Mouse (Mus musculus) 416B (cell line): ENCODE measurements at regions not wholly inside any gene's neighbourhood (a gene's known extent, or its start where the extent isn't known, plus 50 kb on each side); places are given as distances from the start of the nearest gene placed in this dataset.
A peak's percentile ranks its signal among the peaks of the same experiment; 100 is the strongest.

ENCODE experiments used
- DNase-seq: peaks from one replicate; pipeline ENCODE4 v3.0.0; 2011; ENCODE audit warnings: low read depth

- DNase-seq: no peak
Observed at GRCm38 (mm10) chr19:30289721-30290120, 57.0 kb downstream of the Mbl2 start.

GRCm38 (mm10) chr19:30295263-30295704 is 62.5 kb downstream of the Mbl2 start:
- DNase-seq: no peak

- DNase-seq: no peak
Observed at GRCm38 (mm10) chr19:30296024-30296423, 63.3 kb downstream of the Mbl2 start.

- DNase-seq: no peak
Observed at GRCm38 (mm10) chr19:30299536-30299935, 66.8 kb downstream of the Mbl2 start.

DNA sequence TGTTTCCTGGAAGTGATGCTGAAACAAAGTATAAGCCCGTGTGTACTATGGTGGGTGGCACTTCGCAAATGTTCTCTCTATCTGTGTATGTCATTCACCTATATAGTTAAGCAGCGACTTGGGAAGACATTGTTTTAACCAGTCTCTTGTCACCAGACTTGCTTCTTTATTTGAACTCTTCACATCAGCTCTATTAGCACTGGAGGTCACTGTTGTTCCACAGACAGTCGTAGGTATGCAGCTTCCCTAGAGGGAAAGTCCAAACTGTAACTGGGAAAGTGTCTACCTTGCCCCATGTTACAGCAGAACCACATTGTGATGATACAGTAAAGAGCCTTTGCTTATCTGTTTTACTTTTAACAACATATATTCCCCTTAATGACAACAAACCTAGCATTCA is 69.5 kb downstream of the Mbl2 start:
- peak; percentile 10 for DNase-seq

DNA sequence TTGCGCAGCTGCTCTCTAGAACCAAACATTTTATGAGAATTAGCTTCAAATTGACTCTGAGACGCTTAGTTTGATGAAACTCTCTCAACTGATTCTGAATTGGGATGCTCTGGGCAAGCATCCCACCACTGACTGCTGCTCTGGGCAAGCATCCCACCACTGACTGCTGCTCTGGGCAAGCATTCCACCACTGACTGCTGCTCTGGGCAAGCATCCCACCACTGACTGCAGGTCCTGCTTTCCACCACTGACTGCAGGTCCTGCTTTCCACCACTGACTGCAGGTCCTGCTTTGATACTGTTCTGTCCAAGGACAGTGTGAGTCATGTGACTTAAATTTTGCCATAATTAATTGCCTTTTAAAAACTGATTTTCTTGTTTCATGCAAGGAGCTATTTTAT is 73.6 kb downstream of the Mbl2 start:
- no peak for DNase-seq

DNA sequence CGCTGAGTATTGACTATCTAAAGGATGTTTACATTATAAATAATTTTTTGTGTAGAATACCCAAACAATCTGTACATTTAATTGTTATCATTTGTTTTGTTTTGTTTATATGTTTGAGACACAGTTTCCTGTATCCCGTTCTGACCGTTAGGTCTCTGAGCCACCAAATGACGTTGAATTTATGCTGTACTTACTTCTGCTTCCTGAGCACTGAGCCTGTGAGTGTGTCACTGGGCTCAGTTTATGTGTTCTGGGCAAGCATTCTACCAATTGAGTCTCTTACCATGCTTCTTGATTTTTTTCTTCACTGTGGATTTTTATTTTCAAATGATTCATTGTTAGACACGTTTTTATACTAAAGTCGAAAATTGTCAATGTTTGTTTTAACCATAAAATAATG is 74.2 kb downstream of the Mbl2 start:
- no peak for DNase-seq

DNA sequence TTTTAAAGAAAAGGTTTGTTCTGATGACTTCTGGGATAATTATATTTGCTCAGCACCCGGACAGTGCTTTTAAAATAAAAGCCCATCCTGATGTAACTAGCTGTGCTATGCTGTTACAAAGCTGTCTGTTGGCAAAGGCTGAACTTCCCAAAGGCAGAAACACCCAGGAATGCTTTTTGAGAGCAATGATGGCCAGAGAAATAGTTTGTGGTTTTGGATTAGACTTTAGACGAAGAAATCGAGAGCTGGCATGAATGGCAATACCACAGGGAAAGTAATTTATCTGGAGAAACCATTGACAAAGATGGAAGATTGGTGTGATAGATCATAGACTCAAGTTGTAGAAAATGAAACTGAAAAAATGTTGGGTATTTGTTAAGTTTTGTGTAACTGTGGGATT is 84.6 kb downstream of the Mbl2 start:
- DNase-seq: no peak

DNA sequence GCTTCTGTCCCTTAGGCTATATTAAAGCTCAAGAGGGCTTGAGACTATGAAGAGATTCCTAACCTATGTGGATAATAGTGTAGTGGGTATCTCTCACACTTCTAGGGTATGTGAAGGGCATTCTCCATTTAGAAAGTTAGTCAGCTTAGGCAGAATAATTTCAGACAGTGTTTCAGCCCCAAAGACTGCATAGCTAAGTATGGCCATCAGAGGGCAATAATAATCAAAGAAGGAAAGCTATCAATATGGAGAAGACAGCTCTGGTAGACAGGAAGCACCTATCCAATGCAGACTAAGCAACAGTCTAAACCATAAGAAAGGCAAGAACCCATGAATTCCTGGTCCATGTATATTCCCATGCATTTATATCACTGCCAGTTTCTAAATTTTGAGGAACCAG is 95.0 kb downstream of the Mbl2 start:
- peak; percentile 14 for DNase-seq

GRCm38 (mm10) chr19:30328886-30329285 is 96.1 kb downstream of the Mbl2 start:
- no peak for DNase-seq

GRCm38 (mm10) chr19:30330792-30331191 is 98.0 kb downstream of the Mbl2 start:
- peak; percentile 4 for DNase-seq

DNA sequence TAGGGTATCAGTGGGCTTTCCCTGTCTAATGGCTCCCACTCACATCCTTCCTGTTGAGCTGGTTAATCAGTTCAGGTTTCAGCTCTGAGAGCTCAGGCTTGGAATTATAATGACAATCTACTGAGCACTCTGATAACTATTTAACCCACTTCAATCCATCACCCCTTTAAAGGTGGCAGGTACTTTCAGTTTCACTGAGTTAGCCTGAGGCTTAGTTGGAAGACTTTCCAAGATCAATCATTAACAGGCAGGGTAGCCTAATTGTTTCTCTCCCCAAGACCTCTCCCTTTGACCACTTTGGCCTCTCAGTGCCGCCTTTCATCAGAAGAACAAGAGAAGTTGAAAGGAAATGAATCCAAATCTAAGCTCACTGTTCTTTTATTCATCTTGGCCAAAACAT is 99.1 kb downstream of the Mbl2 start:
- no peak for DNase-seq

- no peak for DNase-seq
Observed at GRCm38 (mm10) chr19:30344401-30344800, 111.7 kb downstream of the Mbl2 start.

DNA sequence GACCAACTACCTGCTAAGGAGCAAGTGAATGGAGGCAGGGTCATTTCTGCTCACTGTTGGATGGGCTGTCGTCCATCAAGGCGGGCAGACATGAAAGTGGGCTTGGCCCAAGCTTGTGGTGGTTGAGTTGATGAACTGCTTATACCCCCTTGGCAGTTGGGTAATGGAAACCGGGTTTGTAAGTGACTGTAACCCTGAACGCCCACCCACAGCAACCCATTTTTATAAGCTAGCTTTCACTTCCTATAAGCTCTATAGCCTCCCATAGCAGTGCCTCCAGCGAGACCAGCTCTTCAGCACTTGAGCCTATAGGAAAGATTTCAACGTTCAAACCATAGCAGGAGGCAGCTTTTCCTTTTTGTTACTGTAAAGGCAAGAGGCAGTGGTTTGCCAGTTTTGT is 116.2 kb downstream of the Mbl2 start:
- DNase-seq: no peak

DNA sequence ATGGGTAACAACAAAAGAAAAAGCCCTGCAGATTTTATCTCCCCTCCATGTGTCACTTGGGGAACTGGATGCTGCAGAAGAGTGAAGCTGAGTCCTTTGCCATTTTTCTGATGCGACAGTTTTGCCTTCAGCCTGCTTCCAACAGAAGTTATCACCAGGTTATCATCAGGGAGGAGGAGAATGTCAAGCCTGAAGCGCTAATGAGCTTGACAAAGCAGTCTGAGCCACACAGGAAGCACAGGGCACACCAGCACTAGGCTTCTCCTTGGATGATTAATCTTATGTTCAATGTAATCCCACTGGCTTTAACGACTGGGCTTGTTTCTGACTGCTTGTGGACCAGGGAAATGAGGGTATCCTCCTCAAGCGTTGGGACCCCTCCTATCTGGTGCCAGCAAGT is 122.2 kb downstream of the Mbl2 start:
- DNase-seq: no peak

DNA sequence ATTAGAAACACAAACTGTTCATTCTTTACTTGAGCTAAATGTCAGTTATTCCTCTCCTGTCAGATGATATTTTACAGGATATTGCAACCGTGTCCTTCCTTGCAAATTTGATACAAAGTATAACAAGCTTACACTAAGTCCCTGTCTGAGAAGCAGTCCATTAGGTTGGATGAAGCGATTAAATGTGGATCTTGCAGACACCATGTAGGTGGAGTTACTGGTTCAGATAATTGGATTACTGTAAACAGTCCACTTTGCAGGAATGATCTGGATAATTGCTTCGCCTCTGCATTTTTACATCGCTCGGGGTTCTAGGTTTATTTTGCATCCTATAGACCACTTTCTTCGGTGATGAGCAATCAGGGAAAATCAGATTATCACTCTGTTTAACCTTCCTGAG is 126.2 kb downstream of the Mbl2 start:
- no peak for DNase-seq

GRCm38 (mm10) chr19:30371901-30372300 is 139.2 kb downstream of the Mbl2 start:
- DNase-seq: peak; percentile 76

DNA sequence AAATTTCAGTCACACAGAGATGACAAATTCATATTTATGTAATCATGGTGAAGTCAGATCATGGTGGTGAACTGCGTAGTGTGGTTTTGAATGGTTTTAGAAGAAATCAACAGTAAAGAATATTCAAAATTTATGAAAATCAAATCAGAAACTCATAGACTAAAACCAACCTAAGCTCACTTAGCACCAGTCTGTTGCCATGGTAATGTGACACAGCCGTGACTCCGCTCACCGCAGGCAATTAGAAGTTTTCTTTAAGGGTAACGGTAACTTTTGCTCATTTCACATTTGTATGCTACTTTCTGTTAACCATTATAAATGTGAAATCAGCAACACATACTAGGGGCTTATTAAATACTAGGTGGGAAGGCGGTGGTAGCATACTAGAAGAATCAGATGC is 147.0 kb downstream of the Mbl2 start:
- no peak for DNase-seq

DNA sequence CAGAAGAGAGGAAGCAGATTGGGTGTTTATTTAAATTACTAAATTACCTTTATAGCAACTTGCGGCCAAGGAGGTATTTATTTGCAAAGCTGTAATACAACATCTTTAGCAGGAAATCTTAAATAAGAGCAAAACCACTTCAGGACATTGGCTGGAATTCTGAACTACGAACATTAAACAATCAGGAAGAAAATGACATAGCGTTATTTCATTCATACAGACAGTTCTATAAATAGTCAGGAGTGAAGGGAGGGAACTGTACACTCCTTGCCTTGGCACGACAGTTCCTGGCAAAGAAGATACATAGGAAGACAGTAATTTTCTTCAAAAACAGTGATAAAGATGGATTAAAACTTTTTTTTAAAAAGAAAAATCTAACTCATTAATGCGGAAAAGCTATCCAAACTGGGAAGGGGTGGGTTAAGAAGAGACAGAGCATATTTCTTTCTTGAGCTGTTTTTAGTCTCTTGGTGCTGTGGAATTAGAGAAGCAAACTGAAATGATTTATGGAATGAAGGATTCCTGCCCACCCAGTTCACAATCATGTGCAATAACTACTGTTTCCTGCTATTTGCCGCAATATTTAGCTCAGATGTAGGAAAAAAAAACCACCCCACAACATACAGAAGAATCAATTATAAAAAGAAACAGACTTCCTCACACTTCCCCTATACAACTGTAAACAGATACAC is 147.9 kb downstream of the Mbl2 start:
- no peak for DNase-seq

DNA sequence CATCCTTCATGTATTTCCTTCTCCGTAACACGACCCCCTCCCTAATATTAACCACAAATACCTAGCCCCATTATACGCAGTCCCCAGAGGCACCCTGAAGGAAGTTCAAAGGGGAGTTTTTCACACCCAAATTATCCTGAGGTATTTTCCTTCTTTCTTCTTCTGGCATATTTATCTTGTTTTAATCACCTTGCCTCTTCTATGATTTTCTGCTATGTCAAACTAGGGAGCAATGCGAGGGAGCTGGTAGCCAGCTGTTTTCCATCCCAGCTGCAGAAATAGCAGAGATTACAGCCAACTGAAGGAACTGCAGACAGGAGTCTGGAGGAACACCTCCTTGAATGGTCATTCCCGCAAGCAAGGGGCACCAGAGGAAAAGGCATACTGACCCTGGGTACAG is 155.7 kb downstream of the Dkk1 start:
- DNase-seq: no peak

DNA sequence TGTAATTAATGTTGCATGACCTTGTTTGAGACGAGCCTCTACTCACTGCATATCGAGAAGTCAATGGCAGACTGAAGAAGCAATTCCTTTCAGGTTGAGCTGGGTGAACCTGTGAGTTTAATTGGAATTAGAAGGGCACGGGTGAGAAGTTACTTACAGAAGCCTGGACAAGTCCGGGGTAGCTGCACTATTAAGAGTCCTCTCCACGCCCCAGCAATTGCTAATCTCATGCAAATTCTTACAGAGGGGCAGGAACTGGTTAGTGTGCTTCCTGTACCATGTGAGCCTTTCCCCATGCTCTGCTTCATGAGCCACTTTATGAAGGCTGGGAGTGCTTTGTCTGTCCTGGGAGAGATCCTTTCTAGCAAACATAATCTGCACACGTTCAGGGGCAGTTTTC is 142.5 kb downstream of the Dkk1 start:
- no peak for DNase-seq

DNA sequence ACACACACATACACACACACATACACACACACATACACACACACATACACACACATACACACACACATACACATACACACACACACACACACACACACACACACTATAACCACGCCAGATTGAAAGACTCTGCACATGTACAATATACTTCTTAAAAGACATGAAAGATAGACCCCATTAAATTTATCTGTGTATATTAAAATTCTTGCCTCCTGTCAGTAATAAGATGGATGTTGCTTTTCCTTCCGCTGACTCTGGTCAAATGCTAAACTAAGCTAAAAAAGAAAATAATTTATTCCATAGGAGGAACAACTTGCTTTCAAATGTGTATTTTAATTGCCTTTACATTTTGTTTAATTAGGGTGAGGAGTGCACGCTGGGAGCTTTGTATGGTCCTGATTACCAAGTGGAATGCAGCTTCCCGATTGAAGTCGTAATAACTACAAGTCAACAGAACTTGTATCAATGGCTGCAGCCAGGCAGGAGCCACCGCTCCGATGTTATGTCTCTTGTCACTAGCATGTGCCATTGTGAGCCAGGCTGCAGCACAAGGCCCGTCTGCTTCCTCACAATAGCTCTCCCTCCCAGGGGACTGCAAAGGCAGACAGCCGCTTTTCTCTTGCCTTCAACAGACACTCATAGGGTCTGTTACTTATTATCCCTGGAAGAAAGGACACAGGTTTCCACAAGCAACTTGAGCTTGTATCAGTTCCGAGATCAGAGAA is 129.7 kb downstream of the Dkk1 start:
- DNase-seq: no peak

- DNase-seq: no peak
Observed at GRCm38 (mm10) chr19:30425627-30426026, 123.8 kb downstream of the Dkk1 start.

- no peak for DNase-seq
Observed at GRCm38 (mm10) chr19:30427484-30427883, 122.0 kb downstream of the Dkk1 start.
